Mouse (Mus musculus) kidney, embryonic 16.5 days (tissue): ENCODE results near the gene Slco2a1. TPM values are rescaled to one million over a fixed set of nuclear protein-coding genes. Genes with fewer than 3 reads are reported as not detected.

ENCODE experiments used
- ATAC-seq: fragments of 200-750 bp; cut with Nextera tagmentation; 2 replicates; pipeline ENCODE4 v1.8.0; 2017; ENCODE audit warnings: moderate TSS enrichment; ENCODE audit not compliant: low FRiP score, low TSS enrichment
- H3K27ac ChIP-seq: fragments of 300-500 bp; sonication (generic); 2 replicates; pipeline ENCODE4 v1.5.1; 2014; ENCODE audit warnings: low read length
- H3K27me3 ChIP-seq: fragments of 300-500 bp; sonication (generic); 2 replicates; pipeline ENCODE4 v1.6.1; 2014; ENCODE audit warnings: low read length, control low read depth, mixed read lengths; ENCODE audit not compliant: insufficient read depth
- H3K36me3 ChIP-seq: fragments of 300-500 bp; sonication (generic); 2 replicates; pipeline ENCODE4 v1.6.1; 2014; ENCODE audit warnings: low read length, control low read depth, mixed read lengths; ENCODE audit not compliant: insufficient read depth
- H3K4me1 ChIP-seq: fragments of 300-500 bp; sonication (generic); 2 replicates; pipeline ENCODE4 v1.6.1; 2014; ENCODE audit warnings: low read length, control low read depth, mixed read lengths; ENCODE audit not compliant: insufficient read depth
- H3K4me2 ChIP-seq: fragments of 300-500 bp; sonication (generic); replicated peaks from 2 replicates; pipeline ENCODE4 v1.6.1; 2014; ENCODE audit warnings: low read depth, low read length
- H3K4me3 ChIP-seq: fragments of 300-500 bp; sonication (generic); 2 replicates; pipeline ENCODE4 v1.5.1; 2014; ENCODE audit warnings: mild to moderate bottlenecking, low read length
- H3K9ac ChIP-seq: fragments of 300-500 bp; sonication (generic); replicated peaks from 2 replicates; pipeline ENCODE4 v1.6.1; 2014; ENCODE audit warnings: low read length
- H3K9me3 ChIP-seq: fragments of 300-500 bp; sonication (generic); 2 replicates; pipeline ENCODE4 v1.6.1; 2016; ENCODE audit warnings: low read length, control low read depth
- WGBS: fragments of 180-500 bp; shearing (Covaris S2); extraction: QIAGEN DNeasy Blood & Tissue Kit; methylation state at CpG from one replicate; pipeline ENCODE4 v1.1.7; 2014; 5-methylcytosine and 5-hydroxymethylcytosine counted together
- polyA plus RNA-seq: library from polyadenylated mRNA; unstranded; fragments of >200 nt; fragmentation: Nextera tagmentation; extraction: Ambion mirVana; gene quantifications from 2 replicates; pipeline ENCODE4 v1.2.1, GENCODE M21; 2015

The Slco2a1 gene
- polyA plus RNA-seq, 1 experiment from 2014 or later = 8.2 TPM

GRCm38 (mm10) chr9:103119781-103120180, 131.3 kb downstream of the Slco2a1 start:
- Histone ChIP-seq H3K27ac (no peak overlapping the region), H3K4me3 (no peak overlapping the region), H3K27me3 (peaks cover 2% of the 10 kb centered on the region; the same call in 1 of the 2 replicates), H3K4me1 (no peaks in the 10 kb centered on the region), H3K9me3 (no peaks in the 10 kb centered on the region), H3K9ac (no peak overlapping the region), H3K36me3 (no peaks in the 10 kb centered on the region), H3K4me2 (no peak overlapping the region)
- WGBS = 83% methylated on average over 9 of the region's 9 CpGs
- ATAC-seq = no peak

DNA sequence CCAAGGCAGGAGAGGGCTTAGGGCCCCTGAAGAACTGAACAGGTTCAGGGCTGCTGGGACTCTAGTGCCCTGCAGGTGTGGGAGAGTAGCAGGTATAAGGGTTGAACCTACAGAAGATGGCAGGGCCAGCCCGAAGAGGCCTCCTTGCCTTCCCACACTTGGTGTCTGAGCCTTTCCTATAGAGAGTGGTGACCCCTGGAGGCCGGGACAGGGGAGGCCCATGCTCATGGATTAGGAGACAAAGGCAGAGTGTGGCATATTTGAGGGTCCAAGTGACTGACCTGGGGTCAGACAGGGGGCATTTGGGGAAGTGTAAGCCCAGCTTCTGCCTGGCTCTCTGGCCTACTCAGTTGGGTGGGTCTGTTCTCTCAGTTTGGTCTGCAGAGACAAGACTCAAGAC, 131.7 kb downstream of the Slco2a1 start:
- H3K27ac ChIP-seq = no peak overlapping the region
- ATAC-seq = 0 out of 2 replicates have a peak, but pooled peaks have one; percentile 31
- no peaks in the 10 kb centered on the region for H3K9me3 ChIP-seq
- H3K4me1 ChIP-seq = no peaks in the 10 kb centered on the region
- H3K27me3 ChIP-seq = no peaks in the 10 kb centered on the region
- no peak overlapping the region for H3K9ac ChIP-seq
- no peak overlapping the region for H3K4me3 ChIP-seq
- no peak overlapping the region for H3K4me2 ChIP-seq
- 56% methylated on average over 2 of the region's 2 CpGs for WGBS
- no peaks in the 10 kb centered on the region for H3K36me3 ChIP-seq

DNA sequence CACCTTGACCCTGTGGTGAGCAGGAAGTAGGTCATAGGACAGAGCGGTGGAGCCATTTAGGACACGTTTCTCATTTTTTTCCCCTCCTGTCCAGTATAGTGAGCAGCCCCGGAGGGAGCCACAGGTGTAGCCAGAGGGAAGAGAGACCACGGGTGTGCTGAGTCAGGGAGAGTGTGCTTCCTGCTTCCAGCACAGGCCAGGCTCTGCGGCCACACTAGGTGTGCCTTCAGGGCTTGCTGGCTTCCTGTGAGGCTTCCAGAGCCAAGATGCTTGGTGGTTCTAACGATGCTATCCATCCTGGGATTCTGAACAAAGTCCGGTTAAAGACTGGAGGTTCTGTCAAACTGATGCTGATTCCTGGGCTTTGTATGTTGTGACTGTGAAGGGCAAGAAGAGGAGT, 133.0 kb downstream of the Slco2a1 start:
- Histone ChIP-seq H3K9ac (no peak overlapping the region), H3K27me3 (no peaks in the 10 kb centered on the region), H3K4me1 (no peaks in the 10 kb centered on the region), H3K36me3 (no peaks in the 10 kb centered on the region), H3K27ac (no peak overlapping the region), H3K4me2 (no peak overlapping the region), H3K4me3 (no peak overlapping the region), H3K9me3 (no peaks in the 10 kb centered on the region)
- ATAC-seq = no peak
- WGBS = 81% methylated on average over 7 of the region's 7 CpGs

GRCm38 (mm10) chr9:103124746-103125145, 136.2 kb downstream of the Slco2a1 start:
- 94% methylated on average over 4 of the region's 4 CpGs for WGBS
- no peak for ATAC-seq

GRCm38 (mm10) chr9:103133493-103134124, 145.1 kb downstream of the Slco2a1 start:
- H3K36me3 ChIP-seq = no peaks in the 10 kb centered on the region
- WGBS = 51% methylated on average over 6 of the region's 6 CpGs
- ATAC-seq = no peak

More at GRCm38 (mm10) chr9:103124746-103125145, 136.2 kb downstream of the Slco2a1 start:
- no peak overlapping the region for H3K4me2 ChIP-seq
- no peak overlapping the region for H3K9ac ChIP-seq
- no peaks in the 10 kb centered on the region for H3K36me3 ChIP-seq
- no peak overlapping the region for H3K27ac ChIP-seq
- H3K9me3 ChIP-seq = no peaks in the 10 kb centered on the region
- H3K4me1 ChIP-seq = no peaks in the 10 kb centered on the region
- no peaks in the 10 kb centered on the region for H3K27me3 ChIP-seq
- no peak overlapping the region for H3K4me3 ChIP-seq

GRCm38 (mm10) chr9:103134450-103135030, 146.0 kb downstream of the Slco2a1 start:
- H3K27ac ChIP-seq = no peak overlapping the region
- no peaks in the 10 kb centered on the region for H3K4me1 ChIP-seq
- H3K4me2 ChIP-seq = no peak overlapping the region
- ATAC-seq = 0 out of 2 replicates have a peak, but pooled peaks have one; percentile 27
- H3K27me3 ChIP-seq = no peaks in the 10 kb centered on the region
- H3K9me3 ChIP-seq = no peaks in the 10 kb centered on the region
- H3K36me3 ChIP-seq = no peaks in the 10 kb centered on the region
- 33% methylated on average over 9 of the region's 9 CpGs for WGBS
- H3K4me3 ChIP-seq = no peak overlapping the region
- H3K9ac ChIP-seq = no peak overlapping the region

More at GRCm38 (mm10) chr9:103133493-103134124, 145.1 kb downstream of the Slco2a1 start:
- no peak overlapping the region for H3K4me3 ChIP-seq
- H3K9me3 ChIP-seq = no peaks in the 10 kb centered on the region
- H3K4me2 ChIP-seq = no peak overlapping the region
- H3K27ac ChIP-seq = no peak overlapping the region
- no peaks in the 10 kb centered on the region for H3K27me3 ChIP-seq
- H3K4me1 ChIP-seq = no peaks in the 10 kb centered on the region
- no peak overlapping the region for H3K9ac ChIP-seq

- Histone ChIP-seq H3K9me3 (no peaks in the 10 kb centered on the region), H3K9ac (no peak overlapping the region), H3K4me3 (no peak overlapping the region), H3K27me3 (no peaks in the 10 kb centered on the region), H3K4me2 (no peak overlapping the region), H3K4me1 (no peaks in the 10 kb centered on the region), H3K36me3 (0 out of 2 replicates have a peak, but pooled peaks cover 2% of the 10 kb centered on the region), H3K27ac (no peak overlapping the region)
- 57% methylated on average over 6 of the region's 6 CpGs for WGBS
- ATAC-seq = no peak
Observed at GRCm38 (mm10) chr9:103139481-103139880, 151.0 kb downstream of the Slco2a1 start.

- Histone ChIP-seq H3K36me3 (0 out of 2 replicates have a peak, but pooled peaks cover 2% of the 10 kb centered on the region), H3K27ac (no peak overlapping the region), H3K9ac (no peak overlapping the region), H3K4me1 (no peaks in the 10 kb centered on the region), H3K9me3 (no peaks in the 10 kb centered on the region), H3K4me2 (no peak overlapping the region), H3K4me3 (no peak overlapping the region), H3K27me3 (no peaks in the 10 kb centered on the region)
- no peak for ATAC-seq
- WGBS = 79% methylated on average over 6 of the region's 6 CpGs
Observed at GRCm38 (mm10) chr9:103140384-103140783, 151.9 kb downstream of the Slco2a1 start.

DNA sequence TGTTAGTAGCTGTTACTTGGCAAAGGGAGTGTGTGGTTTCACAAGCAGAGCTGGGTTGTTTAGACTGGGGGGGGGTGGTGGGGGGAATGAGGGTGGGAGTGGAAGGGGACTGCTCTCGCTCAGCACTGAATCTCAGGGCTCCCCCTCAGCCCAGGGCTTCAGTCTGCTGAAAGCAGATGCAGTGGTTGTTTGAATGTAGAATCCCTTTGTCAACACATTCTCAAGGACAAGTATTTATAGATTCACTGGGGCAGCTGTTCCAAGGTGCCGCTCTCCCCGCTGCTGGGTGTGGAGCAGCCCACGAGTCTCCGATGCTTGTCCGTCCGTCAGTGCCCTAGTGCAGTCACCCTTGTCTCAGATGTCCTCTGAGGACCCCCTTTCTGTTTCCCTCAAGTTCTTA, 152.8 kb downstream of the Slco2a1 start:
- Histone ChIP-seq H3K4me3 (no peak overlapping the region), H3K9ac (no peak overlapping the region), H3K9me3 (no peaks in the 10 kb centered on the region), H3K27me3 (no peaks in the 10 kb centered on the region), H3K4me2 (no peak overlapping the region), H3K4me1 (no peaks in the 10 kb centered on the region), H3K27ac (no peak overlapping the region), H3K36me3 (0 out of 2 replicates have a peak, but pooled peaks cover 2% of the 10 kb centered on the region)
- ATAC-seq = no peak
- WGBS = 56% methylated on average over 7 of the region's 7 CpGs

GRCm38 (mm10) chr9:103143881-103144280, 155.4 kb downstream of the Slco2a1 start:
- WGBS = 47% methylated on average over 4 of the region's 4 CpGs
- no peak for ATAC-seq
- Histone ChIP-seq H3K4me2 (no peak overlapping the region), H3K9me3 (no peaks in the 10 kb centered on the region), H3K4me1 (no peaks in the 10 kb centered on the region), H3K9ac (no peak overlapping the region), H3K27ac (no peak overlapping the region), H3K36me3 (0 out of 2 replicates have a peak, but pooled peaks cover 2% of the 10 kb centered on the region), H3K4me3 (no peak overlapping the region), H3K27me3 (no peaks in the 10 kb centered on the region)
